Mouse (Mus musculus): Measurements from ENCODE around the gene Tmem131l. TPM values are rescaled to one million over a fixed set of nuclear protein-coding genes. Genes with fewer than 3 reads are reported as not detected.

The Tmem131l gene
- polyA plus RNA-seq, 1 experiment: 484 TPM

GRCm38 (mm10) chr3:84040476-84041082 is 604 bp upstream of the Tmem131l start:
- Histone ChIP-seq H3K4me3 (replicated peaks; ENCODE audit: control insufficient read depth, low read depth, low read length) (peak overlapping the region; percentile 68), H3K4me1 (ENCODE audit: control insufficient read depth, insufficient read depth, low read length) (no peaks in the 10 kb centered on the region; the same call in 1 of the 2 replicates), H3K27ac (ENCODE audit: control insufficient read depth, insufficient read depth, low read depth, low read length, poor library complexity) (peak overlapping the region; percentile 98)
- TF ChIP-seq CTCF (IDR thresholded peaks at IDR 0.05; ENCODE audit: control insufficient read depth, insufficient read depth, low read length) (peak; percentile 26; the same call in 1 of the 2 replicates), POLR2A (IDR thresholded peaks at IDR 0.05; ENCODE audit: borderline replicate concordance, control insufficient read depth, low read depth, low read length) (no peak)
- WGBS: under 1% methylated on average over 23 of the region's 23 CpGs

DNA sequence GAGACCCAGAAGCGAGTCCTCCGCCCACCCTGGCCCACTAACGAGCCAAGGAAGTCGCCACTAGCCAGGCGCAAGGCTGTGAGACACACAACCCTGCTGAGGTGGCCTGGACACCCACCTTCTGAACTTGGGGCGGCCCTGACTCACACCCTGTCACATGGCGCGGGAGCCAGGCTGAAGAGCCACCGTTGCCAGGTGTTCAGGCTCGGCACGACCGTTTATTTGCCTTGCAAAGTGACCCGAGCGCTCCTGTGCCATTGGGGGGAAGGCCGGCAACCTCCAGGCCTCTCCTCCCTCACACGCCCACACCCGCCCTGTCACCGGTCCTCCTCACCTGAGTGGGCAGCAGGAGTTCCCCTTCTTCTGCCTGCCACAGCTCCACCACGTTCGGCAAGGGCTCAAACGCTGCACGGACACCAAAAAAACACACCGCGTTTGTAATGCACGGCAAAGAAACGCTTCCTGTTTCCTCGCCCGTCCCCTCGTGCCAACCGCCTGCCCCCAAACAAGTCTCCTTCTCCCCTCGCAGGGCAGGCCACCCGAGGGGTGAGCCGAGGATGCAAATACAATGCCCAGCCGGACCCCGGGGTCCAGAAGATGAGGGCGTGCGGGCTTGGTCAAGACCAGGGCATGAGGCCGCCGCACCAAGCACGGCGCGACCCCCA is 862 bp downstream of the Tmem131l start:
- H3K4me3 ChIP-seq (replicated peaks; ENCODE audit: control insufficient read depth, low read depth, low read length): peak overlapping the region; percentile 75
- under 1% methylated on average over 42 of the region's 42 CpGs for WGBS

DNA sequence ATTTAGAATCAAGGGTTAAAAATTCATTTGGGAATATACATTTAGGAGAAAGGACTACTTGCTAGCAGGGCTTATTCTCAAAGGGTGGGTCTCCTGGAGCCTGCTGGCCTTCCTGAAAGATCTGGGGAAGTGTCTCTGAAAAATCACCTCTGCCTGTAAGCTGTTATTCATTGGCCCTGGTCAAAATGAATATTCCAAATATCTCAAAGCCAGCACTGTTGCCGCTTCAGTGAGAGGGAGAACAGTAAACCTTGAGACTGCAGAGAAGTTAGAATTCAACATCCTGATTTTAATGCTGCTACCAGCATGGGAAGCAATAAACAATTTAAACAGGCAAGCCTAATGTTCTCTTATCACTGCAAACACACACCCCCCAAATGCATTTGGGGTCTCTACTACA is 1.8 kb downstream of the Tmem131l start:
- WGBS: 25% methylated on average over 1 of the region's 1 CpGs
- Histone ChIP-seq H3K27ac (ENCODE audit: control insufficient read depth, insufficient read depth, low read depth, low read length, poor library complexity) (no peak overlapping the region), H3K4me3 (replicated peaks; ENCODE audit: control insufficient read depth, low read depth, low read length) (peak overlapping the region; percentile 18), H3K4me1 (ENCODE audit: control insufficient read depth, insufficient read depth, low read length) (peaks cover 3% of the 10 kb centered on the region)
- TF ChIP-seq CTCF (IDR thresholded peaks at IDR 0.05; ENCODE audit: control insufficient read depth, insufficient read depth, low read length) (no peak), POLR2A (IDR thresholded peaks at IDR 0.05; ENCODE audit: borderline replicate concordance, control insufficient read depth, low read depth, low read length) (no peak)

More for the DNA sequence above, 862 bp downstream of the Tmem131l start:
- Histone ChIP-seq H3K27ac (ENCODE audit: control insufficient read depth, insufficient read depth, low read depth, low read length, poor library complexity) (peak overlapping the region; percentile 100), H3K4me1 (ENCODE audit: control insufficient read depth, insufficient read depth, low read length) (peaks cover 3% of the 10 kb centered on the region; the same call in 1 of the 2 replicates)
- peak; percentile 54; the same call in 1 of the 2 replicates for TF ChIP-seq POLR2A (IDR thresholded peaks at IDR 0.05; ENCODE audit: borderline replicate concordance, control insufficient read depth, low read depth, low read length)
- TF ChIP-seq CTCF (IDR thresholded peaks at IDR 0.05; ENCODE audit: control insufficient read depth, insufficient read depth, low read length): no peak

GRCm38 (mm10) chr3:84037536-84037935 is 2.4 kb downstream of the Tmem131l start:
- Histone ChIP-seq H3K4me3 (replicated peaks; ENCODE audit: control insufficient read depth, low read depth, low read length) (peak overlapping the region; percentile 39), H3K27ac (ENCODE audit: control insufficient read depth, insufficient read depth, low read depth, low read length, poor library complexity) (peak overlapping the region; percentile 34; the same call in 1 of the 2 replicates), H3K4me1 (ENCODE audit: control insufficient read depth, insufficient read depth, low read length) (peaks cover 3% of the 10 kb centered on the region)
- WGBS: 59% methylated on average over 3 of the region's 3 CpGs
- no peak for TF ChIP-seq CTCF (IDR thresholded peaks at IDR 0.05; ENCODE audit: control insufficient read depth, insufficient read depth, low read length)

GRCm38 (mm10) chr3:84036866-84037265 is 3.1 kb downstream of the Tmem131l start:
- Histone ChIP-seq H3K4me3 (replicated peaks; ENCODE audit: control insufficient read depth, low read depth, low read length) (peak overlapping the region; percentile 21), H3K27ac (ENCODE audit: control insufficient read depth, insufficient read depth, low read depth, low read length, poor library complexity) (peak overlapping the region; percentile 34; the same call in 1 of the 2 replicates), H3K4me1 (ENCODE audit: control insufficient read depth, insufficient read depth, low read length) (peaks cover 3% of the 10 kb centered on the region)
- WGBS: 5% methylated on average over 4 of the region's 4 CpGs
- TF ChIP-seq CTCF (IDR thresholded peaks at IDR 0.05; ENCODE audit: control insufficient read depth, insufficient read depth, low read length) (no peak), POLR2A (IDR thresholded peaks at IDR 0.05; ENCODE audit: borderline replicate concordance, control insufficient read depth, low read depth, low read length) (no peak)

DNA sequence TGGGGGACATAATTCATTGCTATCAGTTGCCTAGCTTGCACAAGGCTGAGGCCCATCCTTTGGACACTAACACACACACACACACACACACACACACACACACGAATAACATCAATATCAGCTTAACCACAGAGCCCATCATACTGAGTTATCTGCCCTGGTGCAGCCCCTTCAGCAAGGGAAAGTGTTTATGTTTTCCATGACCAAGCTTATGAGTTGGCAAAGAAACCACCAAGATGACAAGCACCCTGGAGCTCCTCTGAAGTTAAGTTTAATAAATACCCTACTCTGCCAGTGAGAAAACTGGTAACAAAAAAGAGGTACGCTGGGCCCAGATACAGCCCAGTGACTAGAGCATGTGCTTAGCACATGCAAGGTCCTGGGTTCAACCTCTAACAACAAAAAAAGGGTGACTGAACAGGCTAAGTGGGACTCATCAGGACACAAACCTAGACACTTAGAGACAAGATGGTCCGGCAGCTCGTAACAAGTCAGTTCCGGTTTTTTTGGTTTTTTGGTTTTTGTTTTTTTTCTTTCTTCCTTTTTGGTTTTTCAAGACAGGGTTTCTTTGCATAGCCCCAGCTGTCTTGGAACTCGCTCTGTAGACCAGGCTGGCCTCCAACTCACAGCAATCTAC is 4.1 kb downstream of the Tmem131l start:
- WGBS: 18% methylated on average over 6 of the region's 6 CpGs
- Histone ChIP-seq H3K4me1 (ENCODE audit: control insufficient read depth, insufficient read depth, low read length) (peaks cover 3% of the 10 kb centered on the region), H3K27ac (ENCODE audit: control insufficient read depth, insufficient read depth, low read depth, low read length, poor library complexity) (peak overlapping the region; percentile 52), H3K4me3 (replicated peaks; ENCODE audit: control insufficient read depth, low read depth, low read length) (no peak overlapping the region)
- TF ChIP-seq POLR2A (IDR thresholded peaks at IDR 0.05; ENCODE audit: borderline replicate concordance, control insufficient read depth, low read depth, low read length) (no peak), CTCF (IDR thresholded peaks at IDR 0.05; ENCODE audit: control insufficient read depth, insufficient read depth, low read length) (no peak)

DNA sequence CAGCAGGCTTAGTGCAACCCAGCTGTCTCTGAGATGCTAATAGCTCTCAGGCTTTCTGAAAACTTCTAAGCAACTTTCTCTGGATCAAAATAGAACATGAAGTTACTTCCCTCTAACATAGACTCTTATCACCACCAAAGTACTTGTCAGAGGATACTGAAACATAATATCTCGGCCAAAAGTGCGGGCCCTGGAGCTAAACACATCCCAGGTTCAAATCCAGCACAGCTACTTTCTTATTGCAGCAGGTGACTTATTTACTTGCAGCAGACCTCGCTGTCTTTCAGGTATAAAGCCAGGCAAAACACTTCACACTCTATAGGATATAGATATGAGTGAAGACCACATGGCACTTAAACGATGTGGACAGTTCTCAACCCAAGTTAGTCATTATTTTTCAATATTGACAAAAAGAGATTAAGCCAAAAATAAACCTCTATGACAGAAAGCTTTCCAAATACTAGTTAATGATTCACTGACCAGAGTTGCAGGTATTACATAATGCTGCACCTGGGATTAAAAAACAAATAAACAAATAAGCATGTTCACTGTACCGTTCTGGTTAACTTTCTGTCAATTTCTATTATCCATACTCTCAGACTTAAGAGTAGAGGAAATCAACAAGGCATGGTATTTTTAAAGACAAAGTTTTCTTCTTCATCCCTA is 5.7 kb downstream of the Tmem131l start:
- 64% methylated on average over 5 of the region's 5 CpGs for WGBS
- H3K4me3 ChIP-seq (replicated peaks; ENCODE audit: control insufficient read depth, low read depth, low read length): no peak overlapping the region
- H3K27ac ChIP-seq (ENCODE audit: control insufficient read depth, insufficient read depth, low read depth, low read length, poor library complexity): no peak overlapping the region
- H3K4me1 ChIP-seq (ENCODE audit: control insufficient read depth, insufficient read depth, low read length): peaks cover 3% of the 10 kb centered on the region
- no peak for TF ChIP-seq POLR2A (IDR thresholded peaks at IDR 0.05; ENCODE audit: borderline replicate concordance, control insufficient read depth, low read depth, low read length)
- no peak for TF ChIP-seq CTCF (IDR thresholded peaks at IDR 0.05; ENCODE audit: control insufficient read depth, insufficient read depth, low read length)
